Mouse (Mus musculus) bone marrow, adult 2 months (tissue): ENCODE data around the gene Ttn.

Source experiments
- CTCF ChIP-seq: fragments of 200-500 bp; IDR thresholded peaks from 2 replicates; pipeline ENCODE4 v1.5.1; 2011; ENCODE audit warnings: low read length, control low read depth; ENCODE audit not compliant: control insufficient read depth, insufficient read depth
- POLR2A ChIP-seq: fragments of 200-500 bp; IDR thresholded peaks from 2 replicates; pipeline ENCODE4 v1.6.1; 2011; ENCODE audit warnings: low read depth, mild to moderate bottlenecking, control low read depth, low read length, borderline replicate concordance; ENCODE audit not compliant: control insufficient read depth

DNA sequence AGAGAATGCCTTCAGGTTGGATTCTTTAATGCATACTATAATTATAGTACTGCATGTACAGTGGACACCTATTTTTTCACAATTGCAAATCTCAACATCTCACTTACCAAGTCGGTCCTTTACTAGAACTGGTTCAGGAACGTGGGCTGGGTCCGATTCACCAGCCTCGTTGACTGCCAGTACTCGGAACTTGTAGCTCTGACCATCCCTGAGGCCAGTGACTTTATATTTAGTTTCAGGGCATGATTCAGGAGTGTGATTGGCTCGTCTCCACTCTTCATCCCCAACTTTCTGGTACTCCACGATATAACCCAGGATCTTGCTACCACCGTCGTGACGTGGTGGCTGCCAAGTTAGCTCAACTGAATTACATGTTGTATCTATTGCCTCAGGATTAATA lies 212.5 kb downstream of the Ttn start:
- TF ChIP-seq CTCF (no peak), POLR2A (no peak)
